Mouse (Mus musculus) heart, postnatal 14 days (tissue): ENCODE measurements at regions not wholly inside any gene's neighbourhood (a gene's known extent, or its start where the extent isn't known, plus 50 kb on each side); places are given as distances from the start of the nearest gene placed in this dataset.
"Not testable (repeated sequence)": the region's sequence is repeated elsewhere in the genome, so short reads cannot be mapped to it uniquely, and the experiment has no call there.

Experiments
- DNase-seq, 2 experiments: peaks; one replicate each; pipeline ENCODE4 v3.0.0; 2021 to 2022
- intact Hi-C: fragments of 180-260 bp; cut with DNase I; formaldehyde crosslinking; loops from one replicate; pipeline ENCODE4 v1.15.1; 2025

DNA sequence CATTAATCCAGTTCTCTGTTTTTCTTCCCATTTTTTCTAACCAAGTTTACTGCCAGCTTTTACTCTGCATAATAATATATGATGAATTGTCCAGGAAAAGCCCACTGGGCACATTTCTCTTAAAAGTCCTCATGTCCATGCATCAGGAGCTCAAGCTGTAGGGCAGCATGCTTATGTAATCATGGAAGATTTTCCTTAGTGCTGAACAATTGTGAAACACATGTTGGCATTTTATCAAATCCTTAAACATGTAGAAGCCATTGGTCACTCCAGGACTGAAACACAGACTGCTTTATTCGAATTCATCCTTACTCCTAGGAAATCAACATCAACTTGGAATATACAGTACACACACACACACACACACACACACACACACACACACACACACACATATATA is 198.4 kb downstream of the Lyplal1 start:
- intact Hi-C loops, result no loop called here
- no peak for DNase-seq

DNA sequence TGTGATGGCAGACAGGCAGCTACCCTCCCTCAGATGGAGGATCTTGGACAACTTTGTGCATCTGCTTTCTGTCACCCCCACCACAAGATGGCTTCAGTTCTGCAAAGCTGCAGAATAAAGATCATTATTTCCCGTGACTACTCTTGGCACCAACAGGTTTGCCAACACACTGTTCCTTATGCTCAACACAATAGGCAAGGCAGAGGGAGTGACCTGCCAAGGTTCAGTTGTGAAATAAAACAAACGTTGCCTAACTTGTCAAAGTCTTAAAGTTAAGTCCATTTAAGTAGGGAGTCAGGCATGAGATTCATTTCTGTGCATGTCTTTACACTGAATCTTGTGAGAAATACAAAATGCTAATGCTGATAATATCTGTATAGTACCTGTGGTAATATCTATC is 193.4 kb downstream of the Lyplal1 start:
- intact Hi-C loops, result no loop called here
- no peak for DNase-seq

DNA sequence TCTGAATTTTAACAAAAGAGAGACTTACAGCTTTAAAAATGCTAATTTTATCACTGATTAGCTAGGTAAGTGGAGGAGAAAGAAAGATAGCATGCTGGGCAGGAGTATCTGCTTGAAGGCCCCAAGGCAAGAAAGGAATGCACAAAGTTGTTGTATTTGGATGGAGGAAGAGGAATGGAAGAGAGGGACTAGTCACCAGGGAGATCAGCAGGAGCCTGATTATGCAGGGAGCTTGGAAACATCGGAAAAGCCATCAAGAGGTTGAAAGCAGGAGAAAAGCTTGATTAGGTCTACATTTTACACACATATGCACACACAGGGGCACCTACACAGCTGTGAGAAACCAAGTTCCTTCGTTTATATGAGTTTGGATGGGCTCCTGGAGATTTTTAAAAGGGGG is 188.1 kb downstream of the Lyplal1 start:
- no peak for DNase-seq
- intact Hi-C loops, result no loop called here

DNA sequence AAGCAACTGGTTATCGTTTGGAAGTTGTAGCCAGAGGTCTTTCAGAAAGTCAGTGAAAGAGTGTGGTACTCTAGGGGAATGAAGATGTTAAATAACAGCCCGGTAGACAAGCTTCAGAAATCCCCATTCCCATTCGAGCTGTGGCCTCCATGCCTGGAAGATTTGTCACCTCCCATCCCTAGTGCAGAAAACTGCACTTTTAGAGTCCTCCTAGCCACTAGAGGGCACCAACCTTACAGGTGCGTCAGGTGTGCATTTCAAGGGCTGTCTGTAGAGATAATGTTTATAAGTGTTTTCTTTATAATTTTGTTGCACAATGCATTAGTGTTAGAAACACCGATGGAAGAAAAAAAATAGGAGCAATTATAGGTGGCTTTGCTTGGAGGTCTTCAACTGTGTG is 187.3 kb downstream of the Lyplal1 start:
- DNase-seq, result no peak
- intact Hi-C loops, result no loop called here

DNA sequence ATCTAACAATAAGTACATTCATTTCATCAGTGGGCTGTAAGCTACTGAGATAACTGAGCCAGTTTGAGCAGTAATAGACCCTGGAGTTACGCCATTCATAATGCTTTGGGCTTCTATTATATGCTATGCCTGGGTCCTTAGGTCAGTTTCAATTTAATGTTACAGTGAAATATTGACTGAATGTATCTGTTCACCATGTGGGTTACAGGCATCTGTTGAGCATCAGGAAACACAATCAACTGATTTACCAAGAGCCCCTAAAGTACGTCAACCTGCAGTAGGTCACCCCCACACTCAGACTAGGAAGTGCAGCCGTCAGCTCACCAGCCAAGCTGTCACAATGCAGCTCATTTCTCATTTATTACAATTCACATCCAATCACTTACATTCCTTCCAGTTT is 183.5 kb downstream of the Lyplal1 start:
- no peak for DNase-seq
- intact Hi-C loops, result no loop called here

DNA sequence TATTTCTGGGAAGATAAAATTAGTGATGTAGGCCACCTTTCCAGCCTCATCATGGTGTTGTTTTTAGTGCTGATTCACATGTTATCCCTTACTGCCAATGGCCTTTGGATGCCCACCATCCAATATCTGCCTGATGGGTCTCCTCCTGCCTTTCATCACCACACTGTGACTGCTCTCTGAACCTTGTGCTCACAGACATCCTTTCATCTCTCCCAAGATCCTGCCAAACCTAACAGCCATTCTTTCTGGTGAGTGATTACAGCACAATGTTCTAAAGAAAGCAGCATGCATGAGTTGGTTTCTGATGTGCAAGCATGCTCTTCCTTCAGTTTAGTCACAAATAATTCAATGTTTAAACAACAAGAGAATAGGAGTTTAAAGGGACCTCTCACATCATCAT is 180.1 kb downstream of the Lyplal1 start:
- intact Hi-C loops, result no loop called here
- no peak for DNase-seq

DNA sequence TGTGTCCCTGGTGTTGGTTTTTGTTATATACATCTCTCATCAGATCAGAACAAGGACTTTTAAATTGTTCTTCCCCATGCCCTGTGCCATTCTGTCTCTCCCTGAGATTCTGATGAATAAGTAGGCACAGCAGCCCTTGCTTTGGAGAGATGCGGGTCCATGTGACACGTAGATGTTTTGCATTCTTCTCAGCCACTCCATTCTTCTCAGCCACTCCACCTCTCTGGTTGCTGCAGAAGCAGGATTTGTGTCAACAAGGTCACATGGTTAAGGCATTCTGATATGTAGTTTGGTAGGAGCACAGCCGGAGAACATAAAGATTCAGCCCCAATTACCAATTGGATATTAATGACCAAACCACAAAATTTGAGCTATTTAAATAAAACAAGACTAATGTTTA is 177.2 kb downstream of the Lyplal1 start:
- DNase-seq, result no peak
- intact Hi-C loops, result no loop called here

DNA sequence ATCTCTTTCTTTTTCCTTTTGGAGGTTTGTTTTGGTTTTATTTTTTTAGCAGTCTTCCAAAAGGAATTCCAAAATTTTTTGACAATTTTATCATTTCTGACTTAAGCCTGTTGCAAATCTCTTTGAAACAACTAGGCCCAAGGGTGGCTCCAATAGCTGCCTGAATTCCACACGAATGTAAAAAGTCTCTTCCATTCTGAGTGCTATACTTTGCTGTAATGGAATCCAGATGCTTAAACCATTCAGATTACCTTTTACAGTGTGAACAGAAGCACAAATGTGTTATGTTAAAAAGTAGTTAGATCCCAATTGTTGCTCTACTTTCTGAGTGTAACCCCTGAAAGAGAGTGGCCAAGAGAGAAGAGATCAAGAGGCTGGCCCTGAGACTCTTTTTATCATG is 176.6 kb downstream of the Lyplal1 start:
- intact Hi-C loops, result no loop called here
- no peak for DNase-seq

DNA sequence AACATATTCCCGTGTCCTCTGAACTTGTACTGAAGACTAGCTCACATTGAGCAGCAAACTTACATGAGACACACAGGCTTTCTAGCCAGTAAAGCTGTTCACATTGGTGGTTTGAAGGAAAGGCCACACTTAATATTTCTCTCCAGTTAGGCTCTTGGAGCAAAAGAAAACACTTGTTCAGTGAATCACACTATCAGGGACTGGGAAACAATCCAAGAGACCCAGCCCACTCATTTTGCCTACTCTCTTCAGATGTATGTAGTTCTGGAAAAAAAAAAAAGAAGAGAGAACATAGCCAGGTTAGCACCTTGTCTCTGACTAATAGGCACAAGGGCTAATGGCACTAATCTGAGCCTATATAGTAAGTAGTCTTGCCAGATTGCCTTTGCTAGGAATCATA is 165.9 kb downstream of the Lyplal1 start:
- no peak for DNase-seq
- intact Hi-C loops, result no loop called here

DNA sequence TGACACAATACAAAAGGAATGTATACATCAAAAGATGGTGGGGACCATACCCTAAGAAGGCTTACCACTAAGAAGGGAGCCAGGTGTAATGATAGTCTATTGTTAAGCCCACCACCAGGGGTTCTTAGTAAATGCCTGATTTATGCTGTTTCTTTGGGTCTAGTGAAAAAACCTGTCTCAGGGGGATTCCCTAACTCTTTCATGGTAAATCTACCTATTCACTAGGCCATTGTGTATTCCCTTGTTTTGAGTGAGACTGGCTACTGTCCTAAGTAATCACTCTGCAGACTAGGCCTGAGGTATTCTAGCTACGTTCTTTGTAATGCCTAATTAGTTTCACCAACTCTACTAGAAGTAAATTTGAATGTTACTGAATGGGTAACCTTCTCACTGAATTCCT is 161.3 kb downstream of the Lyplal1 start:
- intact Hi-C loops, DNase-seq: not testable (repeated sequence)

DNA sequence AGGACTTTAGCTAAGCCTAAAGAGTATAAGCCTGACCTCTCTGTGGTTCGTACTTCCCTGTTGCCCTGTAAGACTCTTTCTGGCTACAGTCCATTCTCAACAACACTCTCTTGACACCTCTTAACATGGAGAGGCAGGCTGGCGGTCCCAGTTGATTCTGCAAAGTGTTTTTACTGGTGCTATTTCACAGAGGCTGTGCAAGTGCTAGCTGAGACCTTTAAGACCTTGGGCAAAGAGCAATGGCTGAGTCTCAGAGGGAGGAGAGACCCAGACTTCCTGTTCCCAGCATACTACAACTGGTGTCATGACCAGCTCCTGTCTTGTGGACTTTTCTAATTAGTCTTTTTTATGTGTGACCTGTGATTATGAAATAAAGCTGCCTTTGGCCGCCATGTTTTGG is 159.6 kb downstream of the Lyplal1 start:
- no peak for DNase-seq
- intact Hi-C loops, result no loop called here

DNA sequence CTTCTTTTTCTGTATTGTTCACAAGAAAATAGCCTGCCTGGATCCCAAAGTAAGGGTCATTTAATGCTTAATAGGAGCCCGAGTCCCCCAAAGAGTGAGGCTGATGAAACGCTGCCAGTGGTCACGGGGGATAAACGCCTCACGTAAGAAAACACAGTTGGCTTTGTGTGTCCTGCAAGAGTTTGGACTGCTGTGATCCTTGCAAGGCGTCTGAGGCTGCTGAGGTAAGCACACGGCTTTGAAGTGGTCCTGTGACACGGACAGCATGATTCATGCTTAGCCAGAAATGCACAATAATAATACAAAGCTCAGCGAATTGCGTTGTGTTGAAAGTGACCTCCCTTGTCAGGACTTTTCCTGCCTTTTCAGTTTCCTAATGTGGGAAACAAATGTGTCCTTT is 158.8 kb downstream of the Lyplal1 start:
- no peak for DNase-seq
- intact Hi-C loops, result no loop called here

DNA sequence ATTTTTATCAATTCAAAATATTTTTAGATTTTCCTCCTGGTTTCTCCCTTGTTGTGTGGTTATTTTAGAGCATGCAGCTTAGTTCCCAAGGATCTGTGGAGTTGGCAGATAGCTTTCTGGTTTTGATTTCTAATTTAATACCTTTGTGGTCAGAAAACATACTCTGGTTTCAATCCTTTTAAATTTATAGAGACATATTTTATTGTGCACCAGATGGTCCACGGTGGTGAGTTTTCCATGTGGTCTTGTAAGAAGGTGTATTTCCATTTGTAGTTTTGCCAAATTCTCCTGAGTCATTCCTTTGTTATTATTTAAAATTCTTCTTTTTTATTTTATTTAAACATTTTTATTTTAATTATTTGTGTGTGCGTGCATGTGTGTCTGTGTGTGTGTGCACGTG is 154.5 kb downstream of the Lyplal1 start:
- DNase-seq, result no peak
- intact Hi-C loops, result no loop called here

DNA sequence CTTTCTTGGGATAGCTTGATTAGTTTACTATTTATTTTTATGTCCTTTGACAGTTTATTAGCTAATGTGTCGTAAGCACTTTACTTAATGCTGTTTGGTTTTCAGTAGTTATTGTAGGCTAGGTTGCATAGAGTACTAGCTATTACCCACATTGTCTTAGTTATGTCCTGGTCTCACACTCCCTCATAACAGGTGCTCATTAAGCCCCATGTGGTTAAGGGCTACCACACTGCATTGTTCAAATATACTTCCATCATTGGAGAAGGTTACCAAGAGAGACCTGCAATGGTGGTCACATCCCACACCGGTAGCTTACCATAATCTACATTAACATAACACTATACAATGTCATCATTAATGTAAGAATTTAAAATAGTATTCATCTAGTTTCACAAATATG is 153.3 kb downstream of the Lyplal1 start:
- intact Hi-C loops, result no loop called here
- DNase-seq, result no peak

DNA sequence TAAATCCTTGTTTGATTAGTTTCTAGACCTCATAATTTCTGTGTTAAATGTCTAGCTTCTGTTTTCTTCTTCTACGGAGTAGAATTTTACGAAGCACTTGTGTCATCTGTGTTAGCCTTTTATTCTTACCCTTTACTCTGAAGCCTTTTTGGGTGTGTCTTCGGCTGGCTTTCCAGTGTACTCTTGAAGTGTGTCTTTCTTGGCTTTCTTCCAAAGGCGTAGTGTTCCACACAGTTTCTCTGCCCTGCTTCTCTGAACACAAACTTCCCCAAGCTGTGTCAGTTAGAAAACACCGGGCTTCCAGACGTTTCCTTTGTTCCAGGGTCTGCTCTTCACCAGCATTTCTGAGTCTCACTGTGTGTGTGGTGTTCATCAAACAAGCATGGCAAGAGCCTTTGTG is 152.7 kb downstream of the Lyplal1 start:
- intact Hi-C loops, result no loop called here
- no peak for DNase-seq

DNA sequence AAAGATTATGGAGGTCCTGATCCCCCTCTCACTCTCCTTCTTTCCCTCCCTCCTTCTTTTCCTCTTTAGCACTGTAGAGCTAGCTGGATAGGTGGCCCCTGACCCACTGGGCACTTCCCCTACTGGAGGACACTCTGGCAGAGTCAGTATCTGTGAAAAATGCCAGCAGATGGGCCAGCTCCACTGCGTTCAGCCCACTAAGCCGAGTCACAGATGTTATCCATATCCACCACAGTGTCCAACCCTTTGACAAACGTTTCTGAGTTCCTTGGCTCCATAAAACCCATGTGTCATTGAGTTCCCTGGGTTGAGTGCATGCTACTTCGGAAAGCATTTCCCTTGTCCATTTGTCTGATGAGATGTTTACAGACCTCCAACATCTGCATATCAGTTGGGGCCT is 149.9 kb downstream of the Lyplal1 start:
- intact Hi-C loops, result no loop called here
- no peak for DNase-seq

DNA sequence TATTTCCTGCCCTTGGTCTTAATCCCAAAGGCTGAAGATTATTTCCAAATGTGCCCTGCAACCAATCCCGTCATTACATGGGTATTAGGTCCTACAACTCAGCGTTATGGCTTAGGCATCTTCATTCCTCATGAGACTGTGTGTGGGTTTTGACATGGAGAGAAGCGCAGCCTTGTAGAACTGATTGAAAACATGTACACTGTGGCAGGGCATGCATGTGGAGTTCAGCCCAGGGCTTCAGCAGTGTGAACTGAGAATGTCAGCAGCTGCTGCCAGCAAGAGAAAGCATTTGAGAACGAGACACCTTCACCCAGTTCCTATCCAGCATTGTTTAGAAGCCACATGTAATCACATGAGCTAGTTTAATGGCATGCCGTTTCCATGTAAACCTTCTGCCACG is 149.3 kb downstream of the Lyplal1 start:
- DNase-seq, result no peak
- intact Hi-C loops, result no loop called here

DNA sequence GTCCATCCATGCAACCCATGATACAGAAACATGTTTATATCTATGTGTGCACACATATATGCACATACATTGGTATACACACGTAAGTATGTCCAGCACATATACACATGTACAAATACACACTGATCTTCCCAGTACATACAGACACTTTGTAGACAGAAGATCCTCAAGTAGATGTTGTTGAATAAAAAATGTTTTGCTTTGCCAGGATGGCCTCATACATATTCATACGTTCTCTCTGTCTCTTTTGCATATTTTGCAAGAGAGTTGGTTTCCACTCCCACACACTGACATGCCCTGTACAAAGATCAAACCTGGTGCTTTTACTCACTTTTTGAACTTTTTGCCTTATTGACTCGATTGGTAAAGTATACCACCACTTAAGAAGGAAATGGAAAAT is 148.5 kb downstream of the Lyplal1 start:
- intact Hi-C loops, result no loop called here
- no peak for DNase-seq

DNA sequence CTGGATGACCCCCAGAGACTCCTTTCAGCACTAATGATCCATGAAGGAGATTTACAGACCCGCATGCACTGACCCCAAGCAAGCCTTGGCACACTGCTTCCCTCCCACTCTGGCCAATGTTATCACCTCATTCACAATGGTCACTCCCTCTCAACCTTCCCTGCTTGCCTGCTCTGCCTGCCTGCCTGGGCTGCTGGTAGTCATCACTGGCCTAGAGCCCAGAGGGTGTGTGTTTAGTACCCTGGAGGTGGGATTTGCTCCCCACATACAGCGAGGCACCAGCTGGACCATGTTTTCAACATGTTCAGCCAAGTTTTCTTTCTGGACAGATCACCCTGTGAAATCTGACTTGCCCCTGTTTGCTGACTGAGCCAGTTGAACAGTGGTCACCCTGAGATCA is 147.9 kb downstream of the Lyplal1 start:
- DNase-seq, result peak; percentile 9 to 17

DNA sequence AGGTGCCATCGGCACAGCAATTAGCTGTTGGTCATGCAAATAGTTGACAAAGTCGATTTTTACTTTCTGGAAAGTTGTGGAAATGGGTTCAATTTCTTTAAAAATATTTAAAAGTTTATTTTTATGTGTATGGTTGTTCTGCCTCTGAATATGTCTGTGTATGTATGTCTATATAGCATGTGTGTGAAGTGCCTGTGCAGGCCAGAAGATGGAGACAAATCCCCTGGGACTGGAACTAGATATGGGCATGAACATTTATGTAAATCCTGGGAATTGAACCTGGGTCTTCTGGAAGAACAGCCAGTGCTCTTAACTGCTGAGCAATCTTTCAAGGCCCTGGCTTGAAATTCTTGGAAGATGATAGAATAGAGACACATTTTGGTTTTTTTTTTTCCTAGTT is 140.0 kb downstream of the Lyplal1 start:
- DNase-seq, result no peak
- intact Hi-C loops, result no loop called here

More for the DNA sequence above, 147.9 kb downstream of the Lyplal1 start:
- intact Hi-C loops, result no loop called here

DNA sequence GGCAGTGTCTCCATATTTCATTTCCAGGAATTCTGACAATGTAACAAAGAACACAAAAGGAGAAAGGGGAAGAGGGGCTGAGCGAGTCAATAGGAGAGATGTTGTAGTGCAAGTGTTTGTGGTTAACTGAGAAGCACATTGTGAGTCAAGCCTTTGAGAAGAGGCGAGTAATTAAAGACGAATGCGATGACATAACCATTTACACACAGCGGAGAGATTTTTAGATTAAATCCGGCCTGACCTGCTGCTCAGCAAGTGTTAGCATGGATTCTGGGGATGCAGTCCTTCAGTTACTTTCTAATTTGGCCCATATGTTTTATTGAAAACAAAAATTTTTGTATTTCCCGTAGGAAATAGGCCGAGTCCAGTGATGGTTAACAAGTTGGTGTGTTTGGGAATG is 127.7 kb downstream of the Lyplal1 start:
- intact Hi-C loops, result no loop called here
- DNase-seq, result no peak

DNA sequence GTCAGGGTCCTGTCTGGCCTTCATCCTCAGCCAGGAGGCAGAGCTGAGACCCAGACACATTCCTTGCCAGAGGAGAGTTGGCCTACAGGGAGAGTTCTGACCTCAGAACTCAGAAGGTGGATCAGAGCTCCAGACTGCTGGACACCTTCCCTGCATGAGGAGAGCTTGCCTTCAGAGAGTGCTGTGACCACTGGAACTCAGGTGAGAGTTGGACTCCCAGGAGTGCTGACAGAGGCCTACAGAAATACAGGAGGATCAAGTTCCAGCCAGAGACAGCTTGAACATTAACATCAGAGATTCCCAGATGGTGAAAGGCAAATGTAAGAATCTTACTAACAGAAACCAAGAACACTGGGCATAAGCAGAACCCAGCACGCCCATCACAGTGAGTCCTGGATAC is 117.0 kb downstream of the Lyplal1 start:
- DNase-seq, intact Hi-C loops: not testable (repeated sequence)

DNA sequence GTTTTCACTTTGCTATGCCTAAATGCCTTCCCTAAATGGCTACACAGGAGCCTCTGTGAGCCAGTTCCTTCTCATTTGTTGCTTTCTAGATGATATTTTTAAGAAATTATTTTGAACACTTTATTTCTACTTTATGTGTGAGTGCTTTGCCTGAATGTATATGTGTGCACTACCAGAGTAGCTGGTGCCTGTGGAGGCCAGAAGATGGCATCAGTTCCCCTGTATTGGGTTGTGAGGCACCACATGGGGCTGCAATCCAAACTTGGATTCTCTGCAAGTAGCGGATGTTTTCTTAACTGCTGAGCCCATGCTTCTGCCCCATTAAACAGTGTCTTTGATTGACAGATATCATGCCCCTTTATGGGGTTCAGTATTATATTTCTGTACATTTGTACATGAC is 103.7 kb downstream of the Lyplal1 start:
- DNase-seq, result no peak
- intact Hi-C loops, result no loop called here

DNA sequence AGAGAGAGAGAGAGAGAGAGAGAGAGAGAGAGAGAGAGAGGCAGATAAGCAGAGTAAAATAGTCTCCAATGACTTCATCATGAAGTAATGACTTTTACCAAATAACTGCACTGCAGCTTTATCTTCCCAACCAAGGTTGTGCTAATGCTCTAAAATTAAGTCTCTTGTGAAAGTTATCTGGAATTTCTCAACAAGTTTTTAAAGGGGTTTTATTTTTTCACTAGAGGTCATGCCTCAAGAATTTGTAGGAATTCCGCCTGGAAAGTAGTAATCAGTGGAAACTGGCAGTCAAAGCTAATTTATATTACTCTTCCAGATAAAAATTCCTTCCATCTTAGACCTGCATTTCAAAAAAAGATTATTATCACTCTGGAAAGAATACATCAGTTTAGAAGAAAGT is 102.9 kb downstream of the Lyplal1 start:
- no peak for DNase-seq
- intact Hi-C loops, result no loop called here
